Mouse (Mus musculus) heart, postnatal 4 days (tissue): ENCODE measurements around the gene Tnni3. TPM values are rescaled to one million over a fixed set of nuclear protein-coding genes. Genes with fewer than 3 reads are reported as not detected.
A peak's percentile ranks its signal among the peaks of the same experiment; 100 is the strongest.

Source experiments
- DNase-seq: peaks from one replicate; pipeline ENCODE4 v3.0.0; 2021
- total RNA-seq, 2 experiments: library from RNA; stranded (reverse); gene quantifications; 2 replicates each; pipeline ENCODE4 v1.2.3; 2021

Tnni3 gene
- total RNA-seq, 2 experiments from 2014 or later = 4,693 to 5,168 TPM

DNA sequence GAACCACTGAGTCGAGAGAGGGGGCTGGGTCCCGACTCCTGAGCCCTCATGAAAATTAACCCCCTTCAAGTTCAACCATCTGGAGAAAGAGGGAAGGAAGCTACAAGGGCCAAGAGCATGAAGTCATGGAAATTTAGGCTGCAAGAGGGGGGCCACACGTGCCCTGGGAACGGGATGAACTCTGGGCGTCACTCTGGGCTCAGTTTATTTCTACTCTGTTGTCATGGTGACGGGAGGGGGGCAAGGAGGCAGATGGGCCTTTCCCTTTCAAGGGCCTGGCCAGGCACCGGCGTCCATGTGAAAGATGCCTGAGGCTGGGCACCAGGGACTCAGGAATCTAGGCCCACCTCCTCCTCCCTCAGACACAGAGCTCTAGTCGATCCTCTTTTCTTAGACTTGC is 25.8 kb downstream of the Tnni3 start:
- DNase-seq = peak; percentile 85

DNA sequence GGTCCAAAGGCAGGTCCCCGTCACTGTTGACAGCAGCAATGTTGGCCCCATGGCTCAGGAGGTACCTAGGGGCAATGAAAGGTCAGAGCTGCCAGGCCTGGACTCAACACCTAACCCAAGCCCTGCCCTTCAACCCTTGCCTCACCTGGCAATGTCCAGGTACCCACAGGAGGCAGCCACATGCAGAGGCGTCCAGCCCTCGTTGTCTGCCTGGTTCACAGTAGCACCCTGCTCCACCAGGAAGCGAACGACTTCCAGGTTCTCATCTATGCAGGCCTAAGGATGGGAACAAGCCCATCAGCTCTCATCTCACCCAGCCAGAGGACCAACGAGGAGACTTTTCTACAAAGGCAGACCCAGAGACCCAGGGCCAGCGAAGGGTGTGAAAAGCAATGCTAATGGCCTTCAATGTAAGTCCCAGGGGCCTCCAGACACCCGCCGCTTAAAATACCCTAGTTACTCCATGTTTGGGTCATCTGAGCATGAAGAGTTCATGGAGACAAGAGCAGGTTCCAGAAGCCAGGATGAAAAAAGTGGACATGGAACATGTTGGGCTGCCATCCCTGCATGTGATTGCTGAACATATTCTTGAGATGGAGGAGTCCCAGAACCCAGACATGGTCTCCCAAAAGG is 26.6 kb downstream of the Tnni3 start:
- DNase-seq = no peak

DNA sequence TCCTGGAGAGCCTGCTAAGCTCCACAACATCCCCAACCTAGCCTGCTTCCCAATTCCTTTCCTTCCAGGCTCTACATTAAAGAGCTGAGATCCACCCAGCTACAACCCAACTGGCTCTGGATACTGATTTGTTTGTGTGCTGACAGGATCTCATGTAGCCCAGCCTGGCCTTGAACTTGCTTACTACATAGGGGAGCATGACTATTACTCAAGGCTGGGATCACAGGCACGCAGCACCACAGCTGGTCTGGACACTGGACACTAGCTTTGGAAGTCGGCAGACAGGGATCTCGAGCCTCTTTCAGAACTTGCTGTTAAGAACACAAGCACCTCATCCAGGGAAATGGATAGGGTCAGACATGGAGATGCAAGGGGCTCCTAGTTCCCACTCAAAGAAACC is 27.6 kb downstream of the Tnni3 start:
- DNase-seq = no peak

- DNase-seq = no peak
These were observed 30.0 kb downstream of the Tnni3 start for GRCm38 (mm10) chr7:4493991-4494390.

DNA sequence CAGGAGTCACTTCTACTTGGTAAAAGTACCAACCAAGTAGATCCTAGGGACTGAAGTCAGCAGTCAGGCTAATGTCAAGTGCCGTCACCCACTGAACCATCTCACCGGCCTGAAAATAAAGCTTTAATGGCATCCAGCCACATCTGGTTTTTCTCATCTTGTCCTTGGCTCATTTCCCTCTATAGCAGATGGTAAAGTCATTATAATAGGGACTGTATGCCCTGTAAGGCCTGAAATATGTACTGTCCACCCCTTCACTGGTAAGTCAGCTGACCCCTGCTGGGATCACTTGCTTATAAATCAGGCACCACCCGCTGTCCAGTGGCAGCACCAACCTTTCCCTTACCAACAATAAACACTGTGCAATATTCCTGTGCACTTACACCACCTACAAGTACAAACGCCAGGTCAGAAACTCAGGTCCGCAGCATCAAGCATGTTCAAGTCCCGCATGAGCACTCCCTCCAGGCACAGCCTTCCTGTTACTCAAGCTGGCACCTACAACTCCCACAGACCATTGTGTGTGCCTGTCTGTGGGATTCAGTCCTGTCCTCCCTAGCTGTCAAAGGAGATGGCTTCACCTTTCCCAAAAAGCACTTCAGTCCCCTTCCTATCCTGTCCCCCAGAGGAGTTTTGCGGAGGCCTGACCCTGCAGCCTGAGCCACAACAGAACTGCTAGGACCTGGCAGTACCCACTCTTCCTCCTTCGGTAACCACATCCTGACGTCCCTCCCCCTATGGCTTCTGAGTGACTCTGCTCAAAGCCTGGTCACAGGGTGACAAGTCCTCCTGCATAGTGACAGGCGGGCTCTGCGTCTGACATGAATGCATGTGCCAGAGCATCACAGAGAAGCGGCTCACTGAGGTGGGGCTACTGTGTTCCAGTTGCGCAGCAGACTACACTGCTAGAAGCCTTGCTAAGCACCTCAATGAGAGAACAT is 31.5 kb downstream of the Tnni3 start:
- DNase-seq = no peak

GRCm38 (mm10) chr7:4491308-4491707 is 32.7 kb downstream of the Tnni3 start:
- peak; percentile 61 for DNase-seq

DNA sequence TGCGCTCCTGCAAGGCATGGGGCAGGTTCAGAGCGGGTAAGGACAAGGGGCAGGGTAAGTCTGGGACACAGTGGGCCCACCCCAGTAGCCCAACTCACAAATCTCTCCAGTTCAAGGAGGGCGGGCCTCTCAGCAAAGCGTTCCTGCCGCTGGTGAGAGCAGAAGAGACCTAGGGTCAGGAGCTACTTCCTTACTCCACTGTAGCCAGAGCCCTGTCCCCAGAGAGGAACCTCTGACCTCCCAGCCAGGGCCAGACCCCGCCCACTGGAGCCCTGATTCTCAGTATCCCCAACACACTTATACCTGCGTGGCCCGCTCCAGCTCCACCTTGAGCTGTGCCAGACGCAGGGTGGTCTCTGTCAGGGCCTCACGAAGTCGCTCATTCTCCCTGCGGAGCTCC is 41.7 kb downstream of the Tnni3 start:
- DNase-seq = no peak

GRCm38 (mm10) chr7:4479674-4480073 is 44.4 kb downstream of the Tnni3 start:
- peak; percentile 68 for DNase-seq

- DNase-seq = no peak
These were observed 45.2 kb downstream of the Tnni3 start for GRCm38 (mm10) chr7:4478796-4479291.

GRCm38 (mm10) chr7:4478021-4478795 is 45.8 kb downstream of the Tnni3 start:
- peak; percentile 83 for DNase-seq

DNA sequence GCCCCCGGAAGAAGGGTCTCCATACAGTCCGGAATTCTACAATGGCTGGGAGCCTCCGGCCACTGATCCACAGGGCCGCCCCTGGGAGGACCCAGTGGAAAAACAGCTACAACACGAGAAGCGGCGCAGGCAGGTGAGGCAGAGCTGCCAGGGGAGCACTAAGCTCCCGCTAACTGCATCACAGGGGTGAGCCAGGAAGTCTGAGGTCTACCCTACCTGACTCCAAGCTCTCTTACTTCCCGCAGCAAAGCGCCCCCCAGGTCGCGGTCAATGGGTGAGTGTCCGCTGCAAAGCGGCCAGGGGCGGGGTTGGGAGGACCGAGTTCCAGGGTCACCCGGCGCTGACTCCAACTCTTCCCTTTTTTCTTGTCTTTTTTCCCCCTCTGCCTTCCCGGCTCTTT is 50.1 kb downstream of the Tnni3 start:
- no peak for DNase-seq

GRCm38 (mm10) chr7:4471179-4471555 is 52.9 kb downstream of the Tnni3 start:
- DNase-seq = peak; percentile 90

- DNase-seq = peak; percentile 68
These were observed 53.5 kb downstream of the Tnni3 start for GRCm38 (mm10) chr7:4470275-4471178.

Other genes with a start within 250 kb of the Tnni3 start
- gene Ncr1, start 186.5 kb downstream of the Tnni3 start, total RNA-seq = not detected
- under 1 TPM; 0.07 TPM for gene Gp6, start 126.5 kb downstream of the Tnni3 start, total RNA-seq
- gene Rdh13, start 78.6 kb downstream of the Tnni3 start, total RNA-seq = 10 to 100 TPM; 30.4 to 36.4 TPM
- gene Eps8l1, start 63.6 kb downstream of the Tnni3 start, total RNA-seq = 1 to 10 TPM; 1.6 to 2.7 TPM
- 10 to 100 TPM; 89.8 to 92.3 TPM for gene Ppp1r12c, start 22.5 kb downstream of the Tnni3 start, total RNA-seq
- 10 to 100 TPM; 48.7 to 59.0 TPM for gene Tnnt1, start 7.8 kb downstream of the Tnni3 start, total RNA-seq
- under 1 TPM; 0.41 to 0.57 TPM for gene Dnaaf3, start 8.2 kb upstream of the Tnni3 start, total RNA-seq
- gene Syt5, start 23.3 kb upstream of the Tnni3 start, total RNA-seq = 1 to 10 TPM; 1.1 to 1.5 TPM
- gene Ptprh, start 79.8 kb upstream of the Tnni3 start, total RNA-seq = not detected
- 1 to 10 TPM; 6.6 to 8.5 TPM for gene Tmem86b, start 107.2 kb upstream of the Tnni3 start, total RNA-seq
- 10 to 100 TPM; 79.1 to 81.3 TPM for gene Ppp6r1, start 134.8 kb upstream of the Tnni3 start, total RNA-seq
- 10 to 100 TPM; 51.5 to 54.7 TPM for gene Hspbp1, start 160.8 kb upstream of the Tnni3 start, total RNA-seq
- gene Brsk1, start 166.4 kb upstream of the Tnni3 start, total RNA-seq = 1 to 10 TPM; 4.1 to 5.9 TPM
- gene Tmem150b, start 201.0 kb upstream of the Tnni3 start, total RNA-seq = under 1 TPM in 1 of 2 experiments, not detected in 1; 0.12 TPM
- 10 to 100 TPM; 41.6 to 43.5 TPM for gene Kmt5c, start 215.9 kb upstream of the Tnni3 start, total RNA-seq
- gene Cox6b2, start 228.9 kb upstream of the Tnni3 start, total RNA-seq = 10 to 100 TPM; 11.7 to 16.9 TPM
- gene Fam71e2, start 247.1 kb upstream of the Tnni3 start, total RNA-seq = not detected